Mouse (Mus musculus) spleen, adult 2 months (tissue): ENCODE results near the gene Cc2d2b. TPM values are rescaled to one million over a fixed set of nuclear protein-coding genes. Genes with fewer than 3 reads are reported as not detected.

ENCODE experiments used
- DNase-seq, 2 experiments: peaks; one replicate each; pipeline versions ENCODE4 v3.0.0 to v3.0.0-alpha.2; 2012 to 2021; ENCODE audit warnings: low spot score in 2 of 2, low read depth in 1 of 2
- H3K27ac ChIP-seq: fragments of 200-500 bp; 2 replicates; pipeline ENCODE4 v1.5.1; 2012; ENCODE audit warnings: low read length, inconsistent platforms; ENCODE audit not compliant: insufficient read depth
- H3K27me3 ChIP-seq: fragments of 200-500 bp; 2 replicates; pipeline ENCODE4 v1.6.1; 2012; ENCODE audit warnings: mild to moderate bottlenecking, moderate library complexity, low read length, inconsistent platforms; ENCODE audit not compliant: control insufficient read depth, insufficient read depth
- H3K36me3 ChIP-seq: fragments of 200-500 bp; 2 replicates; pipeline ENCODE4 v1.6.1; 2012; ENCODE audit warnings: mild to moderate bottlenecking, low read length, inconsistent platforms; ENCODE audit not compliant: control insufficient read depth, insufficient read depth
- H3K4me1 ChIP-seq: fragments of 200-500 bp; 2 replicates; pipeline ENCODE4 v1.6.1; 2011; ENCODE audit warnings: inconsistent platforms; ENCODE audit not compliant: control insufficient read depth, insufficient read depth, insufficient read length
- H3K4me3 ChIP-seq: fragments of 200-500 bp; 2 replicates; pipeline ENCODE4 v1.5.1; 2011; ENCODE audit warnings: mild to moderate bottlenecking, inconsistent platforms; ENCODE audit not compliant: insufficient read depth, insufficient read length; ENCODE audit errors: extremely low read depth
- CTCF ChIP-seq: fragments of 200-500 bp; IDR thresholded peaks from 2 replicates; pipeline ENCODE4 v1.5.1; 2011; ENCODE audit warnings: mild to moderate bottlenecking, inconsistent platforms; ENCODE audit not compliant: insufficient read depth, insufficient read length, insufficient replicate concordance; ENCODE audit errors: extremely low read depth
- POLR2A ChIP-seq: fragments of 200-500 bp; IDR thresholded peaks from 2 replicates; pipeline ENCODE4 v1.6.1; 2011; ENCODE audit warnings: low read depth, low read length, inconsistent platforms
- WGBS: fragments of 180-500 bp; shearing (Covaris S2); methylation state at CpG from one replicate; pipeline ENCODE4 v1.1.7; 2018; 5-methylcytosine and 5-hydroxymethylcytosine counted together
- polyA plus RNA-seq: library from polyadenylated mRNA; depleted of rRNA; stranded (reverse); fragments of >200 nt; gene quantifications from 2 replicates; pipeline ENCODE4 v1.2.3, GENCODE M21; 2012

Gene Cc2d2b
- polyA plus RNA-seq, 1 experiment: 0.04 TPM

- DNase-seq: no peak
- no peak for TF ChIP-seq CTCF
- TF ChIP-seq POLR2A: no peak
- 71% methylated on average over 4 of the region's 4 CpGs for WGBS
Measured at GRCm38 (mm10) chr19:40746603-40747002, 1.9 kb upstream of the Cc2d2b start.

GRCm38 (mm10) chr19:40754311-40754710 is 5.8 kb downstream of the Cc2d2b start:
- WGBS: 50% methylated on average over 2 of the region's 2 CpGs
- Histone ChIP-seq H3K27ac (no peak overlapping the region), H3K4me3 (no peak overlapping the region), H3K36me3 (no peaks in the 10 kb centered on the region), H3K4me1 (no peaks in the 10 kb centered on the region), H3K27me3 (no peaks in the 10 kb centered on the region)
- peak; percentile 52 to 79 for DNase-seq
- no peak for TF ChIP-seq POLR2A
- TF ChIP-seq CTCF: peak; percentile 68; the same call in 1 of the 2 replicates

More at GRCm38 (mm10) chr19:40746603-40747002, 1.9 kb upstream of the Cc2d2b start:
- Histone ChIP-seq H3K4me3 (no peak overlapping the region), H3K4me1 (no peaks in the 10 kb centered on the region), H3K36me3 (no peaks in the 10 kb centered on the region), H3K27me3 (no peaks in the 10 kb centered on the region), H3K27ac (no peak overlapping the region)

- no peak overlapping the region for H3K4me3 ChIP-seq
- WGBS: 97% methylated on average over 2 of the region's 2 CpGs
Measured at GRCm38 (mm10) chr19:40760071-40760470, 11.5 kb downstream of the Cc2d2b start.

GRCm38 (mm10) chr19:40762023-40762759 is 13.6 kb downstream of the Cc2d2b start:
- no peaks in the 10 kb centered on the region for H3K4me1 ChIP-seq
- H3K27me3 ChIP-seq: no peaks in the 10 kb centered on the region; the same call in 1 of the 2 replicates
- no peaks in the 10 kb centered on the region for H3K36me3 ChIP-seq
- WGBS: 43% methylated on average over 22 of the region's 22 CpGs
- peak overlapping the region; percentile 62 for H3K4me3 ChIP-seq
- no peak for TF ChIP-seq POLR2A
- no peak for TF ChIP-seq CTCF
- DNase-seq: peak; percentile 3 to 25
- no peak overlapping the region for H3K27ac ChIP-seq

More at GRCm38 (mm10) chr19:40760071-40760470, 11.5 kb downstream of the Cc2d2b start:
- Histone ChIP-seq H3K4me1 (no peaks in the 10 kb centered on the region), H3K27me3 (no peaks in the 10 kb centered on the region), H3K27ac (no peak overlapping the region), H3K36me3 (no peaks in the 10 kb centered on the region)
- TF ChIP-seq POLR2A (no peak), CTCF (no peak)
- no peak for DNase-seq

GRCm38 (mm10) chr19:40767189-40767588 is 18.6 kb downstream of the Cc2d2b start:
- no peak overlapping the region for H3K4me3 ChIP-seq
- no peak for TF ChIP-seq CTCF
- TF ChIP-seq POLR2A: no peak
- no peaks in the 10 kb centered on the region for H3K4me1 ChIP-seq
- DNase-seq: no peak
- H3K36me3 ChIP-seq: no peaks in the 10 kb centered on the region
- no peak overlapping the region for H3K27ac ChIP-seq
- 82% methylated on average over 2 of the region's 2 CpGs for WGBS
- H3K27me3 ChIP-seq: no peaks in the 10 kb centered on the region; the same call in 1 of the 2 replicates

GRCm38 (mm10) chr19:40769341-40769770 is 20.8 kb downstream of the Cc2d2b start:
- H3K4me1 ChIP-seq: no peaks in the 10 kb centered on the region
- H3K36me3 ChIP-seq: no peaks in the 10 kb centered on the region
- no peak overlapping the region for H3K27ac ChIP-seq
- DNase-seq: no peak
- TF ChIP-seq POLR2A (no peak), CTCF (no peak)
- H3K4me3 ChIP-seq: no peak overlapping the region
- no peaks in the 10 kb centered on the region; the same call in 1 of the 2 replicates for H3K27me3 ChIP-seq
- 78% methylated on average over 7 of the region's 7 CpGs for WGBS
